Mouse (Mus musculus): ENCODE results near the gene Erich4.
"Not testable (repeated sequence)": the region's sequence is repeated elsewhere in the genome, so short reads cannot be mapped to it uniquely, and the experiment has no call there.

Erich4 gene

GRCm38 (mm10) chr7:25576308-25576707 lies 39.4 kb downstream of the Erich4 start:
- DNase-seq, result not testable (repeated sequence)

- no peak for DNase-seq
These were observed 39.8 kb downstream of the Erich4 start for GRCm38 (mm10) chr7:25575870-25576269.

GRCm38 (mm10) chr7:25575105-25575504 lies 40.6 kb downstream of the Erich4 start:
- DNase-seq, result no peak

GRCm38 (mm10) chr7:25573806-25574205 lies 41.9 kb downstream of the Erich4 start:
- not testable (repeated sequence) for DNase-seq

- no peak for DNase-seq
These were observed 47.0 kb downstream of the Erich4 start for GRCm38 (mm10) chr7:25568721-25569120.
